Mouse (Mus musculus): ENCODE data around the gene Clec4b1. TPM values are rescaled to one million over a fixed set of nuclear protein-coding genes. Genes with fewer than 3 reads are reported as not detected.

Clec4b1 gene
- polyA plus RNA-seq (2012; rRNA removed), result not detected in 2 replicates

GRCm38 (mm10) chr6:123049742-123050372 lies at the start of gene Clec4b1:
Clec4b1 (plus strand) TSS chr6:123049962.

GRCm38 (mm10) chr6:123106128-123106527 lies 56.4 kb downstream of the Clec4b1 start, which contains the start of gene Clec4a2:
Clec4a2 (plus strand) TSS chr6:123106428.

Other genes with a start within 250 kb of the Clec4b1 start
- gene Slc2a3, start 248.3 kb upstream of the Clec4b1 start, polyA plus RNA-seq (2012; rRNA removed), result 56.5 and 57.2 TPM in 2 replicates
- gene Foxj2, start 230.0 kb upstream of the Clec4b1 start, polyA plus RNA-seq (2012; rRNA removed), result 8.4 and 10.5 TPM in 2 replicates
- gene C3ar1, start 193.8 kb upstream of the Clec4b1 start, polyA plus RNA-seq (2012; rRNA removed), result 0.80 and 1.1 TPM in 2 replicates
- 110 and 116 TPM in 2 replicates for gene Necap1, start 175.5 kb upstream of the Clec4b1 start, polyA plus RNA-seq (2012; rRNA removed)
- gene Clec4a1, start 128.1 kb upstream of the Clec4b1 start, polyA plus RNA-seq (2012; rRNA removed), result 0.60 and 0.64 TPM in 2 replicates
- gene Clec4a3, start 97.4 kb upstream of the Clec4b1 start, polyA plus RNA-seq (2012; rRNA removed), result 0.20 and 0.23 TPM in 2 replicates
- not detected in 2 replicates for gene Clec4a4, start 59.6 kb upstream of the Clec4b1 start, polyA plus RNA-seq (2012; rRNA removed)
- 0.66 and 0.95 TPM in 2 replicates for gene Clec4a2, start 56.5 kb downstream of the Clec4b1 start, polyA plus RNA-seq (2012; rRNA removed)
- gene Clec4b2, start 122.9 kb downstream of the Clec4b1 start, polyA plus RNA-seq (2012; rRNA removed), result not detected in 2 replicates
- 0.29 and 0.48 TPM in 2 replicates for gene Clec4n, start 179.9 kb downstream of the Clec4b1 start, polyA plus RNA-seq (2012; rRNA removed)
- 0.12 and 0.17 TPM in 2 replicates for gene Clec4d, start 212.1 kb downstream of the Clec4b1 start, polyA plus RNA-seq (2012; rRNA removed)
- 0.08 TPM in 1 of 2 replicates, not detected in the other for gene Clec4e, start 239.9 kb downstream of the Clec4b1 start, polyA plus RNA-seq (2012; rRNA removed)

Data from central nervous system, embryonic 18 days (tissue).